Mouse (Mus musculus) kidney, postnatal 0 days (tissue): ENCODE results near the gene Zfp428. TPM values are rescaled to one million over a fixed set of nuclear protein-coding genes. Genes with fewer than 3 reads are reported as not detected.

ENCODE experiments used
- ATAC-seq: fragments of 200-750 bp; cut with Nextera tagmentation; replicated peaks from 2 replicates; pipeline ENCODE4 v1.8.0; 2017; ENCODE audit warnings: low read depth, moderate number of reproducible peaks, moderate TSS enrichment, moderate library complexity; ENCODE audit not compliant: low FRiP score
- DNase-seq: peaks from one replicate; pipeline ENCODE4 v3.0.0-alpha.2; 2016; ENCODE audit warnings: low spot score
- H3K27ac ChIP-seq: fragments of 300-500 bp; sonication (generic); 2 replicates; pipeline ENCODE4 v1.5.1; 2014; ENCODE audit warnings: mild to moderate bottlenecking
- H3K27me3 ChIP-seq: fragments of 300-500 bp; sonication (generic); 2 replicates; pipeline ENCODE4 v1.6.1; 2014; ENCODE audit warnings: low read length, mixed read lengths; ENCODE audit not compliant: insufficient read depth
- H3K36me3 ChIP-seq: fragments of 300-500 bp; sonication (generic); 2 replicates; pipeline ENCODE4 v1.6.1; 2014; ENCODE audit warnings: low read length, mixed read lengths; ENCODE audit not compliant: insufficient read depth
- H3K4me1 ChIP-seq: fragments of 300-500 bp; sonication (generic); replicated peaks from 2 replicates; pipeline ENCODE4 v1.6.1; 2014; ENCODE audit warnings: antibody characterized with exemption, low read length, mixed read lengths; ENCODE audit not compliant: insufficient read depth
- H3K4me2 ChIP-seq: fragments of 300-500 bp; sonication (generic); 2 replicates; pipeline ENCODE4 v1.6.1; 2014; ENCODE audit warnings: mild to moderate bottlenecking, low read length, moderate library complexity, mixed read lengths
- H3K4me3 ChIP-seq: fragments of 300-500 bp; sonication (generic); replicated peaks from 2 replicates; pipeline ENCODE4 v1.5.1; 2014; ENCODE audit warnings: low read depth, low read length
- H3K9ac ChIP-seq: fragments of 300-500 bp; sonication (generic); 2 replicates; pipeline ENCODE4 v1.6.1; 2014; ENCODE audit warnings: low read depth, low read length
- H3K9me3 ChIP-seq: fragments of 300-500 bp; sonication (generic); replicated peaks from 2 replicates; pipeline ENCODE4 v1.6.1; 2016; ENCODE audit warnings: low read length, inconsistent platforms, mixed read lengths
- CTCF ChIP-seq: IDR thresholded peaks from 2 replicates; pipeline ENCODE4 v1.5.1; 2016; ENCODE audit warnings: antibody characterized with exemption, low read depth, mild to moderate bottlenecking, moderate library complexity
- WGBS: fragments of 180-500 bp; shearing (Covaris S2); extraction: QIAGEN DNeasy Blood & Tissue Kit; methylation state at CpG from one replicate; pipeline ENCODE4 v1.1.7; 2014; 5-methylcytosine and 5-hydroxymethylcytosine counted together
- polyA plus RNA-seq: library from polyadenylated mRNA; unstranded; fragments of >200 nt; fragmentation: Nextera tagmentation; extraction: Ambion mirVana; gene quantifications from 2 replicates; pipeline ENCODE4 v1.2.1, GENCODE M21; 2015

Gene Zfp428
- polyA plus RNA-seq: 40.2 and 41.4 TPM in 2 replicates

GRCm38 (mm10) chr7:24506838-24507725 lies at the start of gene Zfp428:
Gene Zfp428, plus strand, starts transcription at chr7:24507006.
- Histone ChIP-seq H3K4me2 (peak within 1 kb of the TSS; percentile 81), H3K9ac (peak within 1 kb of the TSS; percentile 90), H3K27me3 (no peaks in the 10 kb centered on the region), H3K4me3 (peak within 1 kb of the TSS; percentile 58), H3K27ac (peak within 1 kb of the TSS; percentile 98), H3K9me3 (no peaks in the 10 kb centered on the region), H3K4me1 (0 out of 2 replicates have a peak, but pooled peaks cover 4% of the 10 kb centered on the region), H3K36me3 (no peaks in the 10 kb centered on the region)
- DNase-seq (peak; percentile 93), ATAC-seq (peak; percentile 86)
- under 1% methylated on average over 83 of the region's 84 CpGs for WGBS
- no peak for TF ChIP-seq CTCF

GRCm38 (mm10) chr7:24457726-24458370 lies 49.0 kb upstream of the Zfp428 start:
- TF ChIP-seq CTCF: no peak
- Histone ChIP-seq H3K36me3 (no peaks in the 10 kb centered on the region), H3K27ac (no peak overlapping the region), H3K4me3 (no peak overlapping the region), H3K4me2 (no peak overlapping the region), H3K9me3 (no peaks in the 10 kb centered on the region), H3K27me3 (no peaks in the 10 kb centered on the region), H3K4me1 (0 out of 2 replicates have a peak, but pooled peaks cover 9% of the 10 kb centered on the region), H3K9ac (no peak overlapping the region)
- 63% methylated on average over 10 of the region's 10 CpGs for WGBS
- ATAC-seq: no peak
- DNase-seq: no peak

GRCm38 (mm10) chr7:24459440-24459839 lies 47.4 kb upstream of the Zfp428 start:
- no peak overlapping the region; the same call in 1 of the 2 replicates for H3K4me2 ChIP-seq
- TF ChIP-seq CTCF: no peak
- no peaks in the 10 kb centered on the region for H3K36me3 ChIP-seq
- H3K9me3 ChIP-seq: no peaks in the 10 kb centered on the region
- 0 out of 2 replicates have a peak, but pooled peaks cover 11% of the 10 kb centered on the region for H3K4me1 ChIP-seq
- H3K27ac ChIP-seq: peak overlapping the region; percentile 31; the same call in 1 of the 2 replicates
- no peak overlapping the region for H3K4me3 ChIP-seq
- H3K27me3 ChIP-seq: no peaks in the 10 kb centered on the region
- ATAC-seq (no peak), DNase-seq (no peak)
- H3K9ac ChIP-seq: no peak overlapping the region
- WGBS: 60% methylated on average over 5 of the region's 5 CpGs

GRCm38 (mm10) chr7:24459843-24460242 lies 47.0 kb upstream of the Zfp428 start:
- H3K4me3 ChIP-seq: no peak overlapping the region
- H3K4me1 ChIP-seq: 0 out of 2 replicates have a peak, but pooled peaks cover 11% of the 10 kb centered on the region
- H3K36me3 ChIP-seq: no peaks in the 10 kb centered on the region
- no peak for TF ChIP-seq CTCF
- no peaks in the 10 kb centered on the region for H3K9me3 ChIP-seq
- no peak for ATAC-seq
- H3K27me3 ChIP-seq: no peaks in the 10 kb centered on the region
- no peak overlapping the region for H3K9ac ChIP-seq
- 37% methylated on average over 3 of the region's 3 CpGs for WGBS
- peak overlapping the region; percentile 31 for H3K27ac ChIP-seq
- no peak overlapping the region for H3K4me2 ChIP-seq
- no peak for DNase-seq

- Histone ChIP-seq H3K9ac (no peak overlapping the region), H3K4me2 (no peak overlapping the region), H3K4me3 (no peak overlapping the region), H3K9me3 (no peaks in the 10 kb centered on the region), H3K36me3 (no peaks in the 10 kb centered on the region), H3K4me1 (0 out of 2 replicates have a peak, but pooled peaks cover 11% of the 10 kb centered on the region), H3K27me3 (no peaks in the 10 kb centered on the region), H3K27ac (peak overlapping the region; percentile 83)
- WGBS: 30% methylated on average over 14 of the region's 14 CpGs
- peak; percentile 63 for ATAC-seq
- peak; percentile 62 for DNase-seq
- TF ChIP-seq CTCF: no peak
Measured at GRCm38 (mm10) chr7:24461376-24462051, 45.3 kb upstream of the Zfp428 start.
